Mouse (Mus musculus) E14TG2a.4 (cell line): Measurements from ENCODE around the gene Emc6.

Experiments
- CTCF ChIP-seq: conservative IDR thresholded peaks from 2 replicates; pipeline ENCODE4 v1.5.1; 2014; ENCODE audit warnings: low read length
- POU5F1 ChIP-seq: IDR thresholded peaks from 2 replicates; pipeline ENCODE4 v1.6.1; 2014; ENCODE audit warnings: low read length, borderline replicate concordance

DNA sequence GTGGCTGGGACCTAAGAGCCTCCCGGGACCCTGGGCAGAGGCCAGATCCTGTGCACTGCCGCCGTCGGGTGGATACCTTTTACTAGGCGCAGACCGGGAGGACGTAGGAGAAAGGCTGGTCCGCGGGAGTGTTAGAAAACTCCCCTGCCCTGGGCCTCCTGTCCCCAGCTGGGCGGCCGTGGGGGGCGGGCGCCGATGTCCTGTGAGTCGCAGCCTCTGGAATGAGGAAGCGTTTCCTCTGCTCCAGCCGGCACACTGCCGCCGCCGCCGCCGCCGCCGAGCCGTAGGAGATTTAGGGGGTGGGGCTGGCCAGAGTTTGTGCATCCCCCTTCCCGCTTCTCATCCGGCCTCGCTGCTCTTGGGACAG lies 655 bp upstream of the Emc6 start:
- TF ChIP-seq CTCF (no peak), POU5F1 (no peak)
